Mouse (Mus musculus) lung, embryonic 16.5 days (tissue): ENCODE measurements around the gene Hoxc8. TPM values are rescaled to one million over a fixed set of nuclear protein-coding genes. Genes with fewer than 3 reads are reported as not detected.
A peak's percentile ranks its signal among the peaks of the same experiment; 100 is the strongest.

Experiments
- ATAC-seq: fragments of 200-750 bp; cut with Nextera tagmentation; 2 replicates; pipeline ENCODE4 v1.8.0; 2017; ENCODE audit warnings: low read depth, mild to moderate bottlenecking, moderate library complexity
- H3K27ac ChIP-seq: fragments of 300-500 bp; sonication (generic); 2 replicates; pipeline ENCODE4 v1.5.1; 2014; ENCODE audit warnings: mild to moderate bottlenecking, control low read depth, low read length
- H3K27me3 ChIP-seq: fragments of 300-500 bp; sonication (generic); 2 replicates; pipeline ENCODE4 v1.6.1; 2014; ENCODE audit warnings: low read depth, low read length, mixed read lengths; ENCODE audit not compliant: control insufficient read depth, insufficient read depth
- H3K36me3 ChIP-seq: fragments of 300-500 bp; sonication (generic); 2 replicates; pipeline ENCODE4 v1.6.1; 2014; ENCODE audit warnings: low read length; ENCODE audit not compliant: control insufficient read depth, insufficient read depth
- H3K4me1 ChIP-seq: fragments of 300-500 bp; sonication (generic); replicated peaks from 2 replicates; pipeline ENCODE4 v1.6.1; 2014; ENCODE audit warnings: low read length, mixed read lengths; ENCODE audit not compliant: control insufficient read depth, insufficient read depth
- H3K4me2 ChIP-seq: fragments of 300-500 bp; sonication (generic); 2 replicates; pipeline ENCODE4 v1.6.1; 2014; ENCODE audit warnings: low read depth, low read length, control low read depth
- H3K4me3 ChIP-seq: fragments of 300-500 bp; sonication (generic); 2 replicates; pipeline ENCODE4 v1.5.1; 2014; ENCODE audit warnings: mild to moderate bottlenecking, low read length, control low read depth
- H3K9ac ChIP-seq: fragments of 300-500 bp; sonication (generic); 2 replicates; pipeline ENCODE4 v1.6.1; 2014; ENCODE audit warnings: low read length, control low read depth
- H3K9me3 ChIP-seq: fragments of 300-500 bp; sonication (generic); 2 replicates; pipeline ENCODE4 v1.6.1; 2016; ENCODE audit warnings: low read length; ENCODE audit not compliant: control insufficient read depth
- WGBS: fragments of 180-500 bp; shearing (Covaris S2); extraction: QIAGEN DNeasy Blood & Tissue Kit; methylation state at CpG from one replicate; pipeline ENCODE4 v1.1.7; 2014; 5-methylcytosine and 5-hydroxymethylcytosine counted together
- polyA plus RNA-seq: library from polyadenylated mRNA; unstranded; fragments of >200 nt; fragmentation: Nextera tagmentation; extraction: Ambion mirVana; gene quantifications from 2 replicates; pipeline ENCODE4 v1.2.1, GENCODE M21; 2015

Hoxc8 gene
- polyA plus RNA-seq, 1 experiment from 2014 or later = 0.10 TPM

DNA sequence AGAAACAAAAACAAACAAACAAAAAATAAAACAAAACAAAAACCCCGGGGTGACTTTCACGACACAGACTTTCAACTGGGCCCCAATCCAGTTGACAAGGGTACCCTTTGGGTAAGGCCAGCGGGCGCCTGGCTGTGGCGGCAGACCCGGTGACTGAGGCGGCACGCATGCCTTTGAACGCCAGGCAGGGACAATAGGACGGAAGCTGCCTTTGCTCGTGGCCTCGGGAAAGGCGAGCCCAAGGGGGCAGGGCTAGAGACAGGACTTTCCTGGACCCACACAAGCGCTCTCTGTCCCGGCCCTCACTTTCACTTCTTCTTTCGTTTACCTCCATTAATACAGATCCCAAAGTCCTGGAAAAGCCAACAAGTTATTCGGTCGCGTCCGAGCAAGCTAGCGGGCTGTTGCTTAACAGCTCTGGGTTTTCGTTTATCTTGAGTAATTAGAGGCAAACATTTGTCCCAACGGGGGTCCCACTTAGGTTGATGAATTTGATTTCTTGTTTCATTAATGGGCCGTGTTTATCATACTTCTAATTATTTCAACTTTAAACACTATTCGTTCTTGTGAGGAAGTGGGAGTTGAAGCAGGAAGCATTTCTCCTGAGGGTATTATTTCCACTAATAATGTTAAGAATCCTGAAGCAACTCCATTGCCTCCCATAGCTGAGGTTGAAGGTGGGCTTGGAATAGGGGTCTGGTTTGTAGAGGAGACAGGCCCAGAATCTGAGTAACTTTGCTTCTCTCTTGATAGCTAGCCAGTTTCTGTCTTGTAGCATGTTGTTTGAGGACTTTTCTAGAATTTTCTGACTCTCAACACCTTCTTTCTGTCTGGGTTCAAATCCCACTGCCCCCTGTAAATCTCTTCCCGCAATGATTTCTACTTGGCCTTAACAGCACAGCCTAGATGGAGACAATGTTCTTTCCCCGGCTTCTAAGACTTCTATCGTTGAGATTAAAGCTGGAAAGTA lies 26.5 kb upstream of the Hoxc8 start:
- ATAC-seq = peak; percentile 45; the same call in 1 of the 2 replicates
- Histone ChIP-seq H3K4me2 (no peak overlapping the region), H3K27me3 (peaks cover 95% of the 10 kb centered on the region), H3K9ac (no peak overlapping the region), H3K4me3 (no peak overlapping the region), H3K27ac (no peak overlapping the region), H3K36me3 (no peaks in the 10 kb centered on the region), H3K9me3 (no peaks in the 10 kb centered on the region), H3K4me1 (peaks cover 4% of the 10 kb centered on the region; the same call in 1 of the 2 replicates)
- 2% methylated on average over 28 of the region's 28 CpGs for WGBS

DNA sequence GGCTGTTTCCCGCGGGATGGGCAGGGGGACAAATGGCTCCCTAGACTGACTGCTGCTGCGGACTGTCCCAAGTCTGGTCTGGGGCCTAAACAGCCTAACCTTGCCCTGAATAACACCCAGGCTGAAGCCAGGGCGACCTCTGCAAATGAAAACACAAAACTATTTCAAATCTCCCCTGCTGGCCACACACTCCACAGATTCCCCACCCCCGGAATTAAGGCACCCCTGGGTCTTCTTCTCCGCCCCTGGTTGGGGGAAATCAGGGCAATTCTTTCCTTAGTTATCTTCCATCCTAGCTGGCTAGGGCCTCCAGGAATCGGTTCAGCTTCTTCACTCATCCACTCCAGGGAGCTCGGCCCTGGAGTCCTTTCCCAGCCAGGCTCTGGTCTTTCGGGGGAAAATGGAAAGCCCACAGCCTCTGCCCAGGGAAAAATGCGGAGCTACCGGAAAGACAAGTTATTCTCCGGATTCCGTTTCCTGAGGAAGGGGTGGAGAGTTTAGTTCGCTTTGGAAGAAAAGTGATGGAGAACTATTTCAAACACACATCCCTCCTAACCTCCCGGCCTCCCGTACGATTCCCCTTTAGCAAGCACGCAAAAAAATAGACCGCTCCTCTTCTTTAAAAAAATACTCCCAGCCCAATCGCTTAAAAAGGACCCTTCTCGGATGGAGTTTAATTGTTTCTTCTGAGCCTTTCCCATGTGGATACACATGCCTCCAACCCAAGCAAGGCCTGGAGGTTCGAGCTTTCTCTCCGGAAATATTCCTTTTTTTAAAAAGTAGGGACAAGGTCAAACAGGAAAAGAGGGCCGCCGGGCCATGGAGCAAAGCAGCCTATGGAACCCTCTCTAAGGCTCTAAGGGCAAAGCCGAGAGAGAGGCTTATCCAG lies 25.2 kb upstream of the Hoxc8 start:
- no peak for ATAC-seq
- H3K27ac ChIP-seq = no peak overlapping the region
- no peak overlapping the region for H3K9ac ChIP-seq
- peaks cover 96% of the 10 kb centered on the region for H3K27me3 ChIP-seq
- no peak overlapping the region for H3K4me2 ChIP-seq
- H3K4me1 ChIP-seq = peaks cover 4% of the 10 kb centered on the region; the same call in 1 of the 2 replicates
- WGBS = 4% methylated on average over 26 of the region's 26 CpGs
- no peaks in the 10 kb centered on the region for H3K9me3 ChIP-seq
- no peak overlapping the region for H3K4me3 ChIP-seq
- H3K36me3 ChIP-seq = no peaks in the 10 kb centered on the region

DNA sequence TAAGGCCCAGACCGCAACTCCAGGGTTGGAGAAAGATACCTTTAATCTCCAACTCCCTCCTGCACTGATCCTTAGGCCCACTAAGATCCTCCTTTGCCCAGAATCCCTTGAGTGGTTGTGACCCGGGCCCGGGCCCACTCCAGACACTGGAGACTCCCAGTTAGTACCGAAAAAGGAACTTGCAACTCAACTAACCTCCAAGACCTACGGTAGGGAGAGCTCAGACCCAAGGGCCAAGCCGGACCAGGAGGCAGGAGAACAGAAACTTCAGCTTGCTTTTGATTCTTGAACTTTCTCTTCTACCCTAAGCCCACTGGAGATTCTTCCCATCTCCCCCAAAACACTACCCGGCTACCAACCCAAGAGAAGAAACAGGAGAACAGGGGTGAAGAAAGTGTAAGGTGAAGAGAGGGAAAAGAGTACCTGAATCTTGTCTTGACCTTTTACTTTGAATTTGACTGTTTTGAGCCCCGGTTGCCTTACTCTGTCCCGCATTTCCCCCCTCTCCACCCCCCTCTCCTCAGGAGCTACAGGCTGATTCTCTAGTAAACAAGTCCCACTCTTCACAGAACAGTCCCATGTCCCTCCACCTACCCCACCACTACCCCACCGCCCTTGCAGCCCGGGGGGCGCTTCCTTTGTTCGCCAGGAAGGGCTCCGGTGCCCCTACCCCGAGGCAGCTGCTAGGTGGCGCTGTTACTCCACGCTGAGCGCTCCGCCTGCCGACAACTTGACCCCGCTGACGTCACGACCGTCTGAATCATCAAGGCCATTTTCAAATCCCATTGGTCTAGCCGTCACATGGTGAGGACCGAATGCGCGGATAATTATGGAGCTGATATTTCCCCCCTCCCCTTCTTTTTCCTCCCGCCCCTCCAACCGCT lies 24.3 kb upstream of the Hoxc8 start:
- H3K9me3 ChIP-seq = no peaks in the 10 kb centered on the region
- H3K4me3 ChIP-seq = peak overlapping the region; percentile 9; the same call in 1 of the 2 replicates
- no peak overlapping the region for H3K27ac ChIP-seq
- 3% methylated on average over 29 of the region's 30 CpGs for WGBS
- H3K4me2 ChIP-seq = 0 out of 2 replicates have a peak overlapping the region, but pooled peaks have one; percentile 1
- no peaks in the 10 kb centered on the region for H3K36me3 ChIP-seq
- H3K9ac ChIP-seq = no peak overlapping the region
- peak; percentile 47; the same call in 1 of the 2 replicates for ATAC-seq
- peaks cover 4% of the 10 kb centered on the region; the same call in 1 of the 2 replicates for H3K4me1 ChIP-seq
- H3K27me3 ChIP-seq = peaks cover 96% of the 10 kb centered on the region

DNA sequence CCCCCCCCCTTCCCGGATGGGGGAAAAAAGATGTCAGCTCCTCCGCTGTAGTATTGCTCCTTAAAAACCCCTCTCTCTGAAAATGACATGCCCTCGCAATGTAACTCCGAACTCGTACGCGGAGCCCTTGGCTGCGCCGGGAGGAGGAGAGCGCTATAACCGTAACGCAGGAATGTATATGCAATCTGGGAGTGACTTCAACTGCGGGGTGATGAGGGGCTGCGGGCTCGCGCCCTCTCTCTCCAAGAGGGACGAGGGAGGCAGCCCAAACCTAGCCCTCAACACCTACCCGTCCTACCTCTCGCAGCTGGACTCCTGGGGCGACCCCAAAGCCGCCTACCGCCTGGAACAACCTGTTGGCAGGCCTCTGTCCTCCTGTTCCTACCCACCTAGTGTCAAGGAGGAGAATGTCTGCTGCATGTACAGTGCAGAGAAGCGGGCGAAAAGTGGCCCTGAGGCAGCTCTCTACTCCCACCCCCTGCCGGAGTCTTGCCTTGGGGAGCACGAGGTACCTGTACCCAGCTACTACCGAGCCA lies 23.6 kb upstream of the Hoxc8 start, which contains the start of gene Hoxc10:
Gene Hoxc10 (plus strand): TSS at position 21 of the 536 bp plus-strand sequence.
- Histone ChIP-seq H3K4me1 (peaks cover 4% of the 10 kb centered on the region; the same call in 1 of the 2 replicates), H3K36me3 (no peaks in the 10 kb centered on the region), H3K9ac (no peak within 1 kb of the TSS), H3K27me3 (peaks cover 96% of the 10 kb centered on the region), H3K27ac (no peak within 1 kb of the TSS), H3K9me3 (no peaks in the 10 kb centered on the region), H3K4me3 (peak within 1 kb of the TSS; percentile 9; the same call in 1 of the 2 replicates), H3K4me2 (0 out of 2 replicates have a peak within 1 kb of the TSS, but pooled peaks have one; percentile 1)
- 1% methylated on average over 27 of the region's 27 CpGs for WGBS
- ATAC-seq = 0 out of 2 replicates have a peak, but pooled peaks have one; percentile 28

DNA sequence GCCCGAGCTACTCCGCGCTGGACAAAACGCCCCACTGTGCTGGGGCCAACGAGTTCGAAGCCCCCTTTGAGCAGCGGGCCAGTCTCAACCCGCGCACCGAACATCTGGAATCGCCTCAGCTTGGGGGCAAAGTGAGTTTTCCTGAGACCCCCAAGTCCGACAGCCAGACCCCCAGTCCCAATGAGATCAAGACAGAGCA lies 23.2 kb upstream of the Hoxc8 start, which contains the start of gene Hoxc5:
Gene Hoxc5 (plus strand): TSS at position 132 of the 199 bp plus-strand sequence.
- H3K4me1 ChIP-seq = peaks cover 4% of the 10 kb centered on the region; the same call in 1 of the 2 replicates
- peak within 1 kb of the TSS; percentile 9; the same call in 1 of the 2 replicates for H3K4me3 ChIP-seq

DNA sequence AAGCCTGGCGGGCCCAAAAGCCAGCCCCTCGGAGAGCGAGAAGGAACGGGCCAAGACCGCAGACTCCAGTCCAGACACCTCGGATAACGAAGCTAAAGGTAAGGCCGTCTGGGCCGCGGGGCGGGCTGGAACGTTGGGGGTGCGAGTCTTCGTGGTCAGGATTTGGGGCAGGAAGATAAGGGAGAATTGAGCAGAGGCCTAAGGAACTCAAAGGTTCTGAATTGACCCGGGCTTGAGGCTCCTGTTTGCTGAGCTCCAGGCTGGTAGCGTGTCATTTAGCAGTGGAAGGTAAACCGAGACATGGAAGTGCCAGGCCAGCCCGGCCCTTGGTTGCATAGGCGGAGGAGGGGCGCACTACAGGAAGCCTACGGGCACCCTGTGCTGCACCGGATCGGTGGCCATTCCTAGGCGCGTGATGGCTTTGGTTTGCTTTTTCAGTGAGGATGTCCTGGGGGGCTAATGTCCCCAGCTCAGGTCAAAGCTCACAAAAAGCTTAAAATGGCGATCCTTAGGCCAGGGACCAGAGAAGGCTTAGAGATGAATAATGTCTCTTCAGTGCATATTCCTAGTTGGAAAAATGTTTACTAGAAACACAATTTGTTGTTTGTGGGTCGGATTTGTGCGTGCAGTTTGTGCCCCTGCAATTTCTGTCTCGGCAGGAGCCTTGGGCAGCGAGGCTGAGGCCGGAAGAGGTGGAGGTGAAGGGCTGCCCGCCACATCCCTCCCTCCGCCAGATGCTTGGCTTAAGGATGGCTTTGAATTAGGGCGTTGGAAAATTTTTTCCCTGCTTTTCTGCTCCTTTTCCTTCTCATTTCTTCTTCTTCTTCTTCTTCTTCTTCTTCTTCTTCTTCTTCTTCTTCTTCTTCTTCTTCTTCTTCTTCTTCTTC lies 22.7 kb upstream of the Hoxc8 start:
- WGBS = 2% methylated on average over 34 of the region's 34 CpGs
- H3K27me3 ChIP-seq = peaks cover 99% of the 10 kb centered on the region
- no peak overlapping the region for H3K4me3 ChIP-seq
- no peak overlapping the region for H3K27ac ChIP-seq
- H3K9ac ChIP-seq = no peak overlapping the region
- no peak for ATAC-seq
- H3K36me3 ChIP-seq = no peaks in the 10 kb centered on the region
- H3K9me3 ChIP-seq = no peaks in the 10 kb centered on the region
- H3K4me2 ChIP-seq = no peak overlapping the region
- peaks cover 4% of the 10 kb centered on the region; the same call in 1 of the 2 replicates for H3K4me1 ChIP-seq

More for the DNA sequence above, 23.2 kb upstream of the Hoxc8 start, which contains the start of gene Hoxc5:
- WGBS = 4% methylated on average over 12 of the region's 12 CpGs
- H3K36me3 ChIP-seq = no peaks in the 10 kb centered on the region
- H3K27ac ChIP-seq = no peak within 1 kb of the TSS
- peaks cover 99% of the 10 kb centered on the region for H3K27me3 ChIP-seq
- no peaks in the 10 kb centered on the region for H3K9me3 ChIP-seq
- H3K9ac ChIP-seq = no peak within 1 kb of the TSS
- H3K4me2 ChIP-seq = 0 out of 2 replicates have a peak within 1 kb of the TSS, but pooled peaks have one; percentile 1
- no peak for ATAC-seq

DNA sequence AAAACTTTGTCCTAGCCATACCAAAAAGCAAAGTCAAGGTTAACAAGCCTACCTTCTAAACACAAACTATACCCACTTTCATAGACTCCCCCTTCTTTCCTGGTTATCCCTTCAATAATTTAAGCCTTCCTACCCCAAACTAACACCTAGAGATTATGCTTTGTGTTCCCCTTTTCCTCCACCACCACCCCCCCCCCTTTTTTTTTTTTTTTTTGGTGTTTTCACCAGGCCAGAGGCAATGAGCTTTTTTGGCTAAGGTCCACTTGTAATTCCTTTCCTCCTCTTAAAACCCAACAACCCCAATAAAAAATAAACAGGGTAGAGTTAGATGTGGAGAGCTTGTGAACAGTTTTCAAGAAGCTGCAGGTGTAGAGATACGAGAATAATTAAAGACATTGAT lies 21.1 kb upstream of the Hoxc8 start:
- H3K9me3 ChIP-seq = no peaks in the 10 kb centered on the region
- H3K27me3 ChIP-seq = peaks cover 99% of the 10 kb centered on the region
- H3K4me1 ChIP-seq = peaks cover 4% of the 10 kb centered on the region; the same call in 1 of the 2 replicates
- H3K9ac ChIP-seq = no peak overlapping the region
- no peak overlapping the region for H3K4me3 ChIP-seq
- ATAC-seq = no peak
- no peak overlapping the region for H3K4me2 ChIP-seq
- 35% methylated on average over 1 of the region's 1 CpGs for WGBS
- no peaks in the 10 kb centered on the region for H3K36me3 ChIP-seq
- no peak overlapping the region for H3K27ac ChIP-seq
